Mouse (Mus musculus) thymus, adult 2 months (tissue): ENCODE measurements at regions not wholly inside any gene's neighbourhood (a gene's known extent, or its start where the extent isn't known, plus 50 kb on each side); places are given as distances from the start of the nearest gene placed in this dataset.

Source experiments
- CTCF ChIP-seq: fragments of 200-500 bp; IDR thresholded peaks from 2 replicates; pipeline ENCODE4 v1.5.1; 2012; ENCODE audit warnings: mild to moderate bottlenecking, control low read depth, low read length, moderate library complexity, borderline replicate concordance; ENCODE audit not compliant: control insufficient read depth, poor library complexity, insufficient read depth; ENCODE audit errors: extremely low read depth
- POLR2A ChIP-seq: fragments of 200-500 bp; IDR thresholded peaks from 2 replicates; pipeline ENCODE4 v1.6.1; 2012; ENCODE audit warnings: mild to moderate bottlenecking, low read length, control low read depth, moderate library complexity; ENCODE audit not compliant: control insufficient read depth, poor library complexity, insufficient read depth; ENCODE audit errors: extremely low read depth

DNA sequence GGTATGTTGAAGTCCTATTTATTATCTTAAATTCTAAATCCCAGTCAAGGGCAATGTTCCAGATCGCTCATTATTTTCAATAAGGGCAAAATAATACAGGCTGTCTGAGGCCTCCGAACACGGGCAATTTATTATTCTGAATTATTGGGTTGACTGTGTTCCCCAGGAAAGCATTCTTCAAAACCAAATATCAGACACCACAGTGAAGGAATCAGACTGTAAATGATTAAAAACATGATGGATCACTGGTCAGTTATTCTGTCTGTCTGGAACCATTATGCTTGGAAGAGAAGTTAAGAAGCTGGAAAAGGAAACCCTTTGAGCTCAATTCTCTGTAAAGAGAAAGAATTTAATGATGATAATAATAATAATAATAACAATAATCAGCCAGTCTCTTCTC lies 417.4 kb upstream of the Dcn start:
- no peak for TF ChIP-seq CTCF
- TF ChIP-seq POLR2A: no peak
